Mouse (Mus musculus) heart, embryonic 14.5 days (tissue): ENCODE data around the gene Mbtps1. TPM values are rescaled to one million over a fixed set of nuclear protein-coding genes. Genes with fewer than 3 reads are reported as not detected.

ENCODE experiments used
- ATAC-seq: fragments of 200-750 bp; cut with Nextera tagmentation; 2 replicates; pipeline ENCODE4 v1.8.0; 2017; ENCODE audit warnings: low read depth, moderate TSS enrichment; ENCODE audit not compliant: insufficient number of reproducible peaks, insufficient read depth, low FRiP score
- H3K27ac ChIP-seq, 2 experiments: fragments of 200-500 bp in 1 of 2; fragments of 300-500 bp in 1 of 2; sonication (generic) in 1 of 2; replicated peaks in 1 of 2; 2 replicates each; pipeline ENCODE4 v1.5.1; 2012 to 2014; ENCODE audit warnings: low read depth in 2 of 2, low read length in 2 of 2, control low read depth in 1 of 2, mild to moderate bottlenecking in 1 of 2, mixed read lengths in 1 of 2; ENCODE audit not compliant: control insufficient read depth in 1 of 2, insufficient read depth in 1 of 2
- H3K27me3 ChIP-seq: fragments of 300-500 bp; sonication (generic); 2 replicates; pipeline ENCODE4 v1.6.1; 2014; ENCODE audit warnings: mild to moderate bottlenecking, low read length, control low read depth; ENCODE audit not compliant: control insufficient read depth, insufficient read depth
- H3K36me3 ChIP-seq: fragments of 300-500 bp; sonication (generic); 2 replicates; pipeline ENCODE4 v1.6.1; 2014; ENCODE audit warnings: mild to moderate bottlenecking, control low read depth, low read length, mixed read lengths; ENCODE audit not compliant: control insufficient read depth, insufficient read depth
- H3K4me1 ChIP-seq, 2 experiments: fragments of 200-500 bp in 1 of 2; fragments of 300-500 bp in 1 of 2; sonication (generic) in 1 of 2; 2 replicates each; pipeline ENCODE4 v1.6.1; 2012 to 2014; ENCODE audit warnings: low read length in 2 of 2, control low read depth in 1 of 2, mixed read lengths in 1 of 2; ENCODE audit not compliant: control insufficient read depth in 2 of 2, insufficient read depth in 2 of 2
- H3K4me2 ChIP-seq: fragments of 300-500 bp; sonication (generic); 2 replicates; pipeline ENCODE4 v1.6.1; 2014; ENCODE audit warnings: mild to moderate bottlenecking, low read length
- H3K4me3 ChIP-seq, 2 experiments: fragments of 200-500 bp in 1 of 2; fragments of 300-500 bp in 1 of 2; sonication (generic) in 1 of 2; 2 replicates each; pipeline ENCODE4 v1.5.1; 2012 to 2014; ENCODE audit warnings: low read length in 2 of 2, mild to moderate bottlenecking in 2 of 2, control low read depth in 1 of 2, low read depth in 1 of 2, moderate library complexity in 1 of 2; ENCODE audit not compliant: control insufficient read depth in 1 of 2, insufficient read depth in 1 of 2
- H3K9ac ChIP-seq: fragments of 300-500 bp; sonication (generic); 2 replicates; pipeline ENCODE4 v1.6.1; 2014; ENCODE audit warnings: mild to moderate bottlenecking, low read length
- H3K9me3 ChIP-seq: fragments of 300-500 bp; sonication (generic); 2 replicates; pipeline ENCODE4 v1.6.1; 2016; ENCODE audit warnings: low read length, control low read depth; ENCODE audit not compliant: control insufficient read depth
- WGBS: fragments of 180-500 bp; shearing (Covaris S2); extraction: QIAGEN DNeasy Blood & Tissue Kit; methylation state at CpG from one replicate; pipeline ENCODE4 v1.1.7; 2014; 5-methylcytosine and 5-hydroxymethylcytosine counted together
- polyA plus RNA-seq: library from polyadenylated mRNA; unstranded; fragments of >200 nt; fragmentation: Nextera tagmentation; extraction: Ambion mirVana; gene quantifications from 2 replicates; pipeline ENCODE4 v1.2.1, GENCODE M21; 2014

The Mbtps1 gene
- polyA plus RNA-seq, 1 experiment from 2014 or later: 62.5 TPM

DNA sequence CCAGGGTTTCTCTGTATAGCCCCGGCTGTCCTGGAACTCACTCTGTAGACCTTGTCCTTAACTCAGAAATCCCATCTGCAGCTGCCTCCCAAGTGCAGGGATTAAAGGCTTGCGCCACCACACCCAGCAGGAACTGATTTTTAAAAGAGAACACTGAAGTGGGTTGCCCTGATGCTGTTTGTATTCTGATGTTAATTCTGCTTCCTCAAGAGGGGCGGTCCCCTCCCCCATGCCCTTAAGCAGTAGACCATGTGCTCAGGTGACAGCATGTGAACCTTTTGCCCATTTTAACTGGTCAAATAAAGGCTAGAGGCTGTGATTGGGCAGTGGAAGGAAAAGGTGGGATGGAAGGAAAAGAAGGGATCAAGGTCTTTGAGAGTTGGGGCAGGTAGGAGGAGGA lies 42.8 kb downstream of the Mbtps1 start:
- Histone ChIP-seq H3K27ac (no peak overlapping the region), H3K4me3 (no peak overlapping the region), H3K9me3 (no peaks in the 10 kb centered on the region), H3K36me3 (peaks cover 99% of the 10 kb centered on the region), H3K9ac (no peak overlapping the region), H3K4me1 (no peaks in the 10 kb centered on the region), H3K4me2 (no peak overlapping the region), H3K27me3 (no peaks in the 10 kb centered on the region)
- 79% methylated on average over 3 of the region's 3 CpGs for WGBS
- ATAC-seq: no peak

DNA sequence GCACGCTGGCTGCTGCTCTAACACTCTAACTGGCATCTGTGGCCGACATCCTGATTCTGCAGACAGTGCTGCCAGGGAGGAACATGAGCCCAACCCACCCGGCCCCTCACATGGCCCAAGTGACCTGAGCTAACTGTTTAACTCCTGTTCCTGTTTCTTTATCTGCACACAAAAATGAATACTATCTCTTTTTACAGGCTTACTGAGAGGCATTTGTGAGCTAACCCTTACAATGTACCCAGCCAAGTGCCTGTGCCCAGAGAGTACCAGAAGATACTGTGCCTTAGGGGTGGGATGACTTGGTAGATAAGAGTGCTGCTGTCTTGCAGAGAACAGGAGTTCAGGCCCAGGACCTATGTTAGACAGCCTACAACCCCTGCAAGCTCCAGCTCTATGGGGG lies 43.6 kb downstream of the Mbtps1 start:
- Histone ChIP-seq H3K9me3 (no peaks in the 10 kb centered on the region), H3K36me3 (peaks cover 99% of the 10 kb centered on the region)
- 80% methylated on average over 3 of the region's 3 CpGs for WGBS

GRCm38 (mm10) chr8:119513405-119513804 lies 45.1 kb downstream of the Mbtps1 start:
- Histone ChIP-seq H3K27ac (no peak overlapping the region), H3K36me3 (peaks cover 99% of the 10 kb centered on the region), H3K4me2 (no peak overlapping the region), H3K9me3 (no peaks in the 10 kb centered on the region), H3K9ac (no peak overlapping the region), H3K4me3 (no peak overlapping the region), H3K4me1 (no peaks in the 10 kb centered on the region), H3K27me3 (no peaks in the 10 kb centered on the region)
- ATAC-seq: 0 out of 2 replicates have a peak, but pooled peaks have one; percentile 14
- WGBS: 66% methylated on average over 4 of the region's 4 CpGs

More for the DNA sequence above, 43.6 kb downstream of the Mbtps1 start:
- no peaks in the 10 kb centered on the region for H3K4me1 ChIP-seq
- no peak overlapping the region for H3K4me2 ChIP-seq
- H3K9ac ChIP-seq: no peak overlapping the region
- H3K4me3 ChIP-seq: no peak overlapping the region
- H3K27me3 ChIP-seq: no peaks in the 10 kb centered on the region
- no peak overlapping the region for H3K27ac ChIP-seq
- no peak for ATAC-seq

DNA sequence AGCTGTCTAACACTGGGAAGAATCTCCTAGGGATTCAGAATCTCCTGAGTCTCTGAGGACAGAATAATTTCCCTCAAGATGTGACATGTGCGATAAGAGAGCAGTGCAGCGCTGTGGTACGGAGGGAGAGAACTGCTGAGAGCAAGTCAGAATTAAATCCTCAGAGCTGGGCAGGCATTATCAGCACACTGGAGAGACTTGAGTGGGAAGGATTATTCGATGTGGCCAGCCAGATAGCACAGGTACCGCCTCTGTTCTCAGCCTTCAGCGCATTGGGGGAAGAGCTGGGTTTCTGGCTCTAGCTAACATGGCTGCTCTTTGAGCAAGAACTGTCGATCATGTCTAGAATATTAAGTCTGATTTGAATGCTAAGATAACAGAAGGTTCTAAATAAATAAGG lies 46.8 kb downstream of the Mbtps1 start:
- Histone ChIP-seq H3K4me2 (no peak overlapping the region), H3K27ac (no peak overlapping the region), H3K4me1 (no peaks in the 10 kb centered on the region), H3K9ac (no peak overlapping the region), H3K36me3 (peaks cover 97% of the 10 kb centered on the region), H3K4me3 (no peak overlapping the region), H3K9me3 (no peaks in the 10 kb centered on the region), H3K27me3 (no peaks in the 10 kb centered on the region)
- 61% methylated on average over 7 of the region's 7 CpGs for WGBS
- ATAC-seq: no peak

DNA sequence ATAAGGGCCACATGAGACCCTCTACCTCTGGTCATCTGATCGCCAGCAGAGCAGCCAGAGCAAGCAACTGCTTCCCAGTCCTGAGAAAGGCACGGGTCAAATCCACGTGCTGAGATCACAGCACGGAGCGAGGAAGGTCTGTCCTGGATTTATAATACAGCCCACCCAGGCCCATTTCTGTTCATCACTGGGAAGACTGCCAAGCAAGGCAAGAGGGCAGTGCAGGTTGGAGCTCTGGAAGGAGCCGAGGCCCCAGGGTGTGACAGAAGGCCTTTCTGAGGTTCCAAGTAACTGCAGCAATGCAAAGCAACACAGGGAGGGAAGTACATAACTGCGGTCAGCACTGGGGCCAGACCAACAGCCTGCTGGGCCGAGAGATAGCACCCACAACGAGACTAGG lies 48.1 kb downstream of the Mbtps1 start:
- Histone ChIP-seq H3K9ac (no peak overlapping the region), H3K4me3 (no peak overlapping the region), H3K27ac (no peak overlapping the region), H3K27me3 (no peaks in the 10 kb centered on the region), H3K4me1 (peaks cover 0 to 4% of the 10 kb centered on the region in 2 experiments; a peak in 2 of 4 replicates), H3K36me3 (peaks cover 90% of the 10 kb centered on the region), H3K4me2 (no peak overlapping the region), H3K9me3 (no peaks in the 10 kb centered on the region)
- WGBS: 79% methylated on average over 9 of the region's 9 CpGs
- no peak for ATAC-seq

- Histone ChIP-seq H3K9ac (no peak overlapping the region), H3K4me3 (no peak overlapping the region), H3K4me2 (no peak overlapping the region), H3K9me3 (no peaks in the 10 kb centered on the region), H3K4me1 (peaks cover 9 to 11% of the 10 kb centered on the region in 2 experiments; a peak in 3 of 4 replicates), H3K27ac (no peak overlapping the region), H3K27me3 (peaks cover 3% of the 10 kb centered on the region; the same call in 1 of the 2 replicates), H3K36me3 (peaks cover 47% of the 10 kb centered on the region)
- WGBS: 65% methylated on average over 8 of the region's 8 CpGs
- no peak for ATAC-seq
Measured at GRCm38 (mm10) chr8:119506106-119506505, 52.4 kb downstream of the Mbtps1 start.

DNA sequence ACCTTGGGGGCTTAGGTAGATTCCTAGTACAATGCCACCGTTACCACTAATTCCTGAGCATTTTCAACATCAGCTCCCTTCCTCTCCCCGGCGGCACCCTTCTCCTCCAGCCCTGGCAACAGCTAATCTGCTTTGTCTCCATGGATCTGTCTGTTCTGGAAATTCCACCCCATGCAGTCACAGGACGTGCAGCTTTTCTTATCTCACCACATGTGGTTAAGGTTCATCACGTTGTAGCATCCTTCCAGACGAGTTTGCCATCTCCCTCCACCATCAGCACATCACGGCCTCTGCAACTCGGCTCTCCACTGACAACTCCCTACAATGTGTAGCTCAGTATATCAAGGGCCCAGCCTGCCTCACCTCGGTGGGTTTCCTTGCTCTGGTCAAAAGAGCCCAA lies 53.0 kb downstream of the Mbtps1 start:
- WGBS: 27% methylated on average over 9 of the region's 9 CpGs
- H3K4me1 ChIP-seq: peaks cover 9 to 11% of the 10 kb centered on the region in 2 experiments; a peak in 3 of 4 replicates
- no peak overlapping the region for H3K4me3 ChIP-seq
- no peak overlapping the region for H3K9ac ChIP-seq
- H3K27me3 ChIP-seq: peaks cover 3% of the 10 kb centered on the region; the same call in 1 of the 2 replicates
- peaks cover 42% of the 10 kb centered on the region for H3K36me3 ChIP-seq
- H3K4me2 ChIP-seq: no peak overlapping the region
- no peak overlapping the region for H3K27ac ChIP-seq
- ATAC-seq: no peak
- H3K9me3 ChIP-seq: no peaks in the 10 kb centered on the region

- WGBS: 53% methylated on average over 10 of the region's 10 CpGs
- Histone ChIP-seq H3K9me3 (no peaks in the 10 kb centered on the region), H3K36me3 (peaks cover 20% of the 10 kb centered on the region), H3K4me3 (no peak overlapping the region), H3K4me2 (no peak overlapping the region), H3K9ac (no peak overlapping the region), H3K4me1 (peaks cover 9 to 11% of the 10 kb centered on the region in 2 experiments; a peak in 3 of 4 replicates), H3K27me3 (peaks cover 3% of the 10 kb centered on the region; the same call in 1 of the 2 replicates), H3K27ac (no peak overlapping the region)
- no peak for ATAC-seq
Measured at GRCm38 (mm10) chr8:119503191-119503767, 55.3 kb downstream of the Mbtps1 start.
